Mouse (Mus musculus): ENCODE measurements around the gene Nlrc3. TPM values are rescaled to one million over a fixed set of nuclear protein-coding genes. Genes with fewer than 3 reads are reported as not detected.
A peak's percentile ranks its signal among the peaks of the same experiment; 100 is the strongest.

The Nlrc3 gene
- polyA plus RNA-seq, 1 experiment, result 136 TPM

DNA sequence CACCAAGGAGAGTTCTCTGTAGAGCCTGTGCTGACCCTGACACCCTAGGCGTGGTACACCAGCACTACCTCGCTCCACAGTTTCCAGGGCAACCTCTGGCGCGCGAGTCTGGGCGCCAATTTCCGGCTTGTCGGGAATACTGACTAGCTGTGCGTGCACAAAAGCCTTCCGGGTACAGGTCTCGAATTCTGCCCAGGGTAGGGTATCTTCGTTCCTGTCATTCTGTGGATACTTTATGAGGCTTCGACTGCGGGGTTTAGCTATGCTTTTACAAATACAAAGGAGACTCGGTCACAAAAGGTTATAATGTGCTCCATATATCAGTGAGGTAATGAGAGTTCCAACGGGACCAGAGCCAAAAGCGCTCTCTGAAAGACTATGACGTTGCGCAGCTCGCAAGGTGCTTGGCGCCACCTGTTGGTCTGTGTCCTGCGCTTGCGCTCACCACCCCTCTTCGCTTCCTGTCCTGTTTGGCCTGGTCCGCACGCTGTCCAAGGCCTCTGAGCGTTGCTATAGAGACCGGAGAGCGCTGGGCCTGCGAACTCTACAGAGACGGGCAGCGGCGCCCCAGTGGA is 67.8 kb downstream of the Nlrc3 start, which contains the start of the genes 1700037C18Rik and Cluap1:
Gene 1700037C18Rik (minus strand): TSS at position 153 of the 575 bp plus-strand sequence.
Gene Cluap1 (plus strand): TSS at position 265 of the 575 bp plus-strand sequence.
- Histone ChIP-seq H3K4me1 (replicated peaks; ENCODE audit: control insufficient read depth, insufficient read depth, low read length) (0 out of 2 replicates have a peak, but pooled peaks cover 4% of the 10 kb centered on the region), H3K27ac (ENCODE audit: control insufficient read depth, insufficient read depth, low read length) (peak within 1 kb of the TSS; percentile 20; the same call in 1 of the 2 replicates), H3K36me3 (ENCODE audit: control insufficient read depth, insufficient read depth, low read length) (peaks cover 21% of the 10 kb centered on the region), H3K27me3 (ENCODE audit: control insufficient read depth, insufficient read depth, low read length) (no peaks in the 10 kb centered on the region), H3K4me3 (ENCODE audit: control insufficient read depth, insufficient read depth, low read length) (peak within 1 kb of the TSS; percentile 91)
- DNase-seq, result peak; percentile 86
- under 1% methylated on average over 33 of the region's 33 CpGs for WGBS
- TF ChIP-seq POLR2A (IDR thresholded peaks at IDR 0.05; ENCODE audit: control insufficient read depth, extremely low read depth, insufficient read depth, low read length, poor library complexity) (peak; percentile 39; the same call in 1 of the 2 replicates), CTCF (IDR thresholded peaks at IDR 0.05; ENCODE audit: borderline replicate concordance, control insufficient read depth, extremely low read depth, insufficient read depth, low read length, poor library complexity) (peak; percentile 72; the same call in 1 of the 2 replicates)

DNA sequence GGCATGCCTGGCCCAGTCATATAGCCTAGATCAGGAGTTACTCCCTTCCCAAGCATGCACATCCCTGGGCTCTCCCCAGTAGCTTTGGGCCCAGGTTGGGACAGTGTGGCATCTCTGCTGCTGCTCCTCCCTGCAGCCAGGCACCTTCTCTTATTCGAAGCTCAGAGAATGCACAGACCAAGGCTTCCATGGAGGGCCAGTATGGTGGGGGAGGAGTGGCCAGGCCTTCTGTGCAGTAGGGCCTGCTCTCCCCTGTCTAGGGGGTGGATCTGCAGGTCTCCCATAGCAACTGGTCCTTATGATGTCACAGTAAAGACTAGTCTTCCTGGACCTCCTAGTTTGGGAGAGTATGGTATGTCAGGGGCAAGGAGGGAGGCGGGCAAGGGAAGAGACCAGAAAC is 69.0 kb downstream of the Nlrc3 start:
- TF ChIP-seq CTCF (IDR thresholded peaks at IDR 0.05; ENCODE audit: borderline replicate concordance, control insufficient read depth, extremely low read depth, insufficient read depth, low read length, poor library complexity) (no peak), POLR2A (IDR thresholded peaks at IDR 0.05; ENCODE audit: control insufficient read depth, extremely low read depth, insufficient read depth, low read length, poor library complexity) (no peak)
- Histone ChIP-seq H3K27me3 (ENCODE audit: control insufficient read depth, insufficient read depth, low read length) (no peaks in the 10 kb centered on the region), H3K36me3 (ENCODE audit: control insufficient read depth, insufficient read depth, low read length) (peaks cover 10% of the 10 kb centered on the region), H3K4me3 (ENCODE audit: control insufficient read depth, insufficient read depth, low read length) (no peak overlapping the region), H3K4me1 (replicated peaks; ENCODE audit: control insufficient read depth, insufficient read depth, low read length) (0 out of 2 replicates have a peak, but pooled peaks cover 4% of the 10 kb centered on the region), H3K27ac (ENCODE audit: control insufficient read depth, insufficient read depth, low read length) (no peak overlapping the region)
- no peak for DNase-seq
- WGBS, result 85% methylated on average over 2 of the region's 2 CpGs

- Histone ChIP-seq H3K27me3 (ENCODE audit: control insufficient read depth, insufficient read depth, low read length) (no peaks in the 10 kb centered on the region), H3K27ac (ENCODE audit: control insufficient read depth, insufficient read depth, low read length) (no peak overlapping the region), H3K4me1 (replicated peaks; ENCODE audit: control insufficient read depth, insufficient read depth, low read length) (peaks cover 5% of the 10 kb centered on the region), H3K4me3 (ENCODE audit: control insufficient read depth, insufficient read depth, low read length) (no peak overlapping the region), H3K36me3 (ENCODE audit: control insufficient read depth, insufficient read depth, low read length) (peaks cover 40% of the 10 kb centered on the region)
- WGBS, result 94% methylated on average over 1 of the region's 1 CpGs
- DNase-seq, result no peak
- no peak for TF ChIP-seq CTCF (IDR thresholded peaks at IDR 0.05; ENCODE audit: borderline replicate concordance, control insufficient read depth, extremely low read depth, insufficient read depth, low read length, poor library complexity)
- no peak for TF ChIP-seq POLR2A (IDR thresholded peaks at IDR 0.05; ENCODE audit: control insufficient read depth, extremely low read depth, insufficient read depth, low read length, poor library complexity)
Measured at GRCm38 (mm10) chr16:3896553-3896952, 79.9 kb downstream of the Nlrc3 start.

DNA sequence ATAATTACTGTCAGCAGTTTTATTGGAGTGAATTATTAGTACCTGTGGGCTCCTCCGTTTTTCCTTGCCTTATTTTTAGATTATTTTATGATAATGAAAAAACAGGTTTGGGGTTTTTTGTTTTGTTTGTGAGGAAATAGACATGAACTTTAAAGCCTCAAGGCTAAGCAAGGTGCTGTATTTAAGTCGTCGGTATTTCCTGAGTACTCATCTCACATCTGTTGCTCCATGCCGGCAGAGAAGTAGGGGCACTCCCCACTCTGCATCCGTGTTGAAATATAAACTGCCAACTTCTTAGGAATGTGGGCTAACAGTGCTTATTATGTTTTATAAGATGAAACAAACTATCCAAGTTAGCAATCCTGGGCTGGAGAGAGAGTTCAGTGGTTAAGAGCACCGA is 80.4 kb downstream of the Nlrc3 start:
- no peak for TF ChIP-seq POLR2A (IDR thresholded peaks at IDR 0.05; ENCODE audit: control insufficient read depth, extremely low read depth, insufficient read depth, low read length, poor library complexity)
- TF ChIP-seq CTCF (IDR thresholded peaks at IDR 0.05; ENCODE audit: borderline replicate concordance, control insufficient read depth, extremely low read depth, insufficient read depth, low read length, poor library complexity), result no peak
- no peak overlapping the region for H3K27ac ChIP-seq (ENCODE audit: control insufficient read depth, insufficient read depth, low read length)
- no peak overlapping the region for H3K4me3 ChIP-seq (ENCODE audit: control insufficient read depth, insufficient read depth, low read length)
- no peak for DNase-seq
- 54% methylated on average over 6 of the region's 6 CpGs for WGBS
- peaks cover 5% of the 10 kb centered on the region for H3K4me1 ChIP-seq (replicated peaks; ENCODE audit: control insufficient read depth, insufficient read depth, low read length)
- no peaks in the 10 kb centered on the region for H3K27me3 ChIP-seq (ENCODE audit: control insufficient read depth, insufficient read depth, low read length)
- H3K36me3 ChIP-seq (ENCODE audit: control insufficient read depth, insufficient read depth, low read length), result peaks cover 36% of the 10 kb centered on the region

- TF ChIP-seq CTCF (IDR thresholded peaks at IDR 0.05; ENCODE audit: borderline replicate concordance, control insufficient read depth, extremely low read depth, insufficient read depth, low read length, poor library complexity), result no peak
- TF ChIP-seq POLR2A (IDR thresholded peaks at IDR 0.05; ENCODE audit: control insufficient read depth, extremely low read depth, insufficient read depth, low read length, poor library complexity), result no peak
- H3K4me1 ChIP-seq (replicated peaks; ENCODE audit: control insufficient read depth, insufficient read depth, low read length), result peaks cover 5% of the 10 kb centered on the region
- peak overlapping the region; percentile 73; the same call in 1 of the 2 replicates for H3K27ac ChIP-seq (ENCODE audit: control insufficient read depth, insufficient read depth, low read length)
- 21% methylated on average over 9 of the region's 9 CpGs for WGBS
- peaks cover 28% of the 10 kb centered on the region for H3K36me3 ChIP-seq (ENCODE audit: control insufficient read depth, insufficient read depth, low read length)
- no peaks in the 10 kb centered on the region for H3K27me3 ChIP-seq (ENCODE audit: control insufficient read depth, insufficient read depth, low read length)
- DNase-seq, result peak; percentile 44
- H3K4me3 ChIP-seq (ENCODE audit: control insufficient read depth, insufficient read depth, low read length), result no peak overlapping the region
Measured at GRCm38 (mm10) chr16:3895173-3895792, 81.1 kb downstream of the Nlrc3 start.

Other genes starting within 250 kb of the Nlrc3 start
- 15.7 and 16.0 TPM in 2 replicates for gene Zfp263, start 232.5 kb downstream of the Nlrc3 start, polyA plus RNA-seq (2012; rRNA removed)
- not detected in 2 replicates for gene Olfr15, start 145.8 kb downstream of the Nlrc3 start, polyA plus RNA-seq (2012; rRNA removed)
- 1.1 and 1.3 TPM in 2 replicates for gene Zfp174, start 129.4 kb downstream of the Nlrc3 start, polyA plus RNA-seq (2012; rRNA removed)
- gene Naa60, start 104.3 kb downstream of the Nlrc3 start, polyA plus RNA-seq (2012; rRNA removed), result 107 and 115 TPM in 2 replicates
- 6.3 and 7.5 TPM in 2 replicates for gene Zfp597, start 92.1 kb downstream of the Nlrc3 start, polyA plus RNA-seq (2012; rRNA removed)
- not detected in 2 replicates for gene Gm20695, start 92.0 kb downstream of the Nlrc3 start, polyA plus RNA-seq (2012; rRNA removed)
- 9.0 and 12.0 TPM in 2 replicates for gene 1700037C18Rik, start 67.9 kb downstream of the Nlrc3 start, polyA plus RNA-seq (2012; rRNA removed)
- 19.4 and 22.9 TPM in 2 replicates for gene Cluap1, start 67.8 kb downstream of the Nlrc3 start, polyA plus RNA-seq (2012; rRNA removed)
- 71.8 and 77.4 TPM in 2 replicates for gene Slx4, start 27.1 kb upstream of the Nlrc3 start, polyA plus RNA-seq (2012; rRNA removed)
- 0.33 and 0.77 TPM in 2 replicates for gene Dnase1, start 60.3 kb upstream of the Nlrc3 start, polyA plus RNA-seq (2012; rRNA removed)
- 90.9 and 94.2 TPM in 2 replicates for gene Trap1, start 101.2 kb upstream of the Nlrc3 start, polyA plus RNA-seq (2012; rRNA removed)
- 56.9 and 76.8 TPM in 2 replicates for gene Crebbp, start 237.4 kb upstream of the Nlrc3 start, polyA plus RNA-seq (2012; rRNA removed)

Measured in thymus, adult 2 months (tissue).